In genomic region chr6:91621437-91621836, GRCm38 (mm10) we compare ENCODE assay signal across 14 mouse cellular contexts.
"Had no signal": no experiment of that assay in that cellular context is flagged by ENCODE, and none has a peak within 500 bp of the region (broad histone marks: within the 10 kb centered on the region; RNA-seq: fewer than 3 reads in every experiment).

No protein-coding gene starts in this region.

- DNase-seq: gastrocnemius, postnatal 36 days; heart, adult 18-20 months; heart, postnatal 10 days; heart, postnatal 4 days; kidney, adult 11 months; kidney, adult 2 months; kidney, adult 9 months; kidney, postnatal 14 days; kidney, postnatal 36 days; layer of hippocampus, adult 9-11 months; liver; liver, embryonic 13.5 days had no signal

- ATAC-seq: hindbrain, embryonic 16.5 days; intestine, embryonic 16.5 days had no signal
